Comparison of ENCODE assay signal across 22 mouse cellular contexts in the genomic region with DNA sequence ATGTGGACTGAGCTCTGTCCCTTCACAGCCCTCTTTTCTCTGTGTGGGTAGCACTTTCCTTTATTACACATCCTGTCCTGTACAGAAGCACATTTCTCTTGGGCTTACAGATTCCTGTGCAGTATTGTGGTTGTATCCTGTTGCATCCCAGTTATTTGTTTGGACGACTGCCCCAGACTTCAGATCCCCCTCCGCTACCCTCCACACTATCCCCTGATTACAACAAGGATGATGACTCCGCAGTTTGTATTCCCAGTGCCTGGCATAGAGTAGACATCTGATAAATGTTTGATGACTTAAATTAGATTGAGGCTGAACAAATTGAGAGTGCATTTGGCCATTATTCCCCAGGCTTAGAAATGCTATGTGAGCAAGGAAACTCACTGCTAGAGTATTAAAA.
A peak's percentile ranks its signal among the peaks of the same experiment; 100 is the strongest.
DNase-seq lines count a peak whose midpoint lies in the region; ATAC-seq and TF ChIP-seq lines count a peak whose summit lies in the region.
"Had no signal": no experiment of that assay in that cellular context is flagged by ENCODE, and none has a peak within 500 bp of the region (broad histone marks: within the 10 kb centered on the region; RNA-seq: fewer than 3 reads in every experiment).

No protein-coding gene starts in this region.

- no peaks in the 10 kb centered on the region for H3K9me3 ChIP-seq in ES-E14 (ENCODE audit: control insufficient read depth, insufficient read depth, low read depth, low read length)

- peak; percentile 35 for DNase-seq in retina, embryonic 14.5 days (ENCODE audit: low spot score)
- DNase-seq in retina, postnatal 1 day, result no peak
- DNase-seq in 3T3-L1 (ENCODE audit: low read depth, low spot score) (peak; percentile 65), ES-E14 (ENCODE audit: low read depth, low spot score) (no peak)
- no peak for DNase-seq in adrenal gland, postnatal 36 days
- DNase-seq: adrenal gland, adult 2 months; adrenal gland, adult 8-10 months; adrenal gland, postnatal 10 days; adrenal gland, postnatal 14 days; adrenal gland, postnatal 25 days; B cell, adult 2 months; cerebellum, adult 11 months; cerebellum, adult 11-12 months; cerebellum, adult 18-20 months; cerebellum, adult 2 months; cerebellum, adult 8-10 months; cerebellum, adult 9-10 months had no signal

- H3K27ac ChIP-seq in ES-E14 (ENCODE audit: insufficient read depth, low read depth, low read length, poor library complexity, severe bottlenecking), result no peak overlapping the region

- H3K4me3 ChIP-seq in ES-E14 (ENCODE audit: insufficient read depth in 1 of 2, low read depth in 1 of 2, low read length in 2 of 2, poor library complexity in 1 of 2, severe bottlenecking in 1 of 2), result no peak overlapping the region

- H3K9ac ChIP-seq in ES-E14 (ENCODE audit: insufficient read depth, low read depth, low read length, poor library complexity, severe bottlenecking), result no peak overlapping the region

- in situ Hi-C loops in ES-E14 (cut with MboI; ENCODE audit: low sequenced_read_pairs in 2 of 2, unreplicated experiment in 2 of 2), result no loop called here

- no peaks in the 10 kb centered on the region for H3K36me3 ChIP-seq in ES-E14 (ENCODE audit: control insufficient read depth, insufficient read depth, low read length, poor library complexity, severe bottlenecking)
- H3K36me3 ChIP-seq: G1E had no signal

- no peaks in the 10 kb centered on the region for H3K4me1 ChIP-seq in ES-E14 (ENCODE audit: control insufficient read depth in 2 of 2, insufficient read depth in 2 of 2, low read length in 2 of 2, poor library complexity in 1 of 2)

- no peak for ATAC-seq in erythroblast, adult 5-6 weeks (replicated peaks; ENCODE audit: low FRiP score, poor library complexity, severe bottlenecking)
- ATAC-seq: activated CD4-positive, CD25-positive, alpha-beta regulatory T cell, adult 4 months; CD4-positive, CD25-positive, alpha-beta regulatory T cell, adult 4 months; Patski had no signal

TF ChIP-seq in ES-E14, 5 proteins besides CTCF, POLR2A, EP300 and RAD21:
- peak; percentile 77 for TF ChIP-seq MAFK (IDR thresholded peaks at IDR 0.05; ENCODE audit: insufficient read depth, low read depth, low read length)
- TF ChIP-seq ZC3H11A (IDR thresholded peaks at IDR 0.05; ENCODE audit: borderline replicate concordance, low read depth, low read length), result no peak

Comparison
In these comparisons a context has a peak if more than half of its experiments do, and no peak if none do; other contexts are left out.
1. DNase-seq: peak in retina, embryonic 14.5 days (single experiment) and 3T3-L1 (single experiment); none in retina, postnatal 1 day (single experiment), ES-E14 (single experiment) and adrenal gland, postnatal 36 days (0 of 2).